Mouse (Mus musculus): ENCODE results near the gene Tmem121.

DNA sequence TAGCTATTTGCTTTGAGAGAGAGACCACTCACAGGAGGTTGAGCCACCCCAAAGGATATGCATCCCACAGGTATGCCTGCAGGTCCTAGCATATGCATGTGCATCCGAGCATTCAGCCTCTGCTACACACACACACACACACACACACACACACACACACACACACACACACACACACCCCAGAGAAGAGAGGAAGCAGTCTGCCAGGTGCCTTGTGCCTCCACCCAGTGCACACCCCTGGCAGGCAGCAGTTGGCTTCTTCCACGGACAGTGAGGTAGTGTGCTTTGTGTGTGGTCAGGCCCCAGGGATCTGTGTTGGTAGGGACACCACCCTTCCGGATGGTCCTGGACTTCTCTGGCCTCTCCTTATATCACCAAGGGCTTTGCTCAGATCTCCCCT, 35.8 kb upstream of the Tmem121 start:
- TF ChIP-seq POLR2A (IDR thresholded peaks at IDR 0.05; ENCODE audit: insufficient read length, low read depth) (no peak), MAX (IDR thresholded peaks at IDR 0.05; ENCODE audit: low read depth) (no peak), E2F4 (IDR thresholded peaks at IDR 0.05; ENCODE audit: insufficient read depth) (no peak), POLR2AphosphoS2 (IDR thresholded peaks at IDR 0.05; ENCODE audit: insufficient read length, low read depth) (no peak), REST (IDR thresholded peaks at IDR 0.05; ENCODE audit: insufficient read depth, insufficient read length) (no peak), CEBPB (IDR thresholded peaks at IDR 0.05; ENCODE audit: insufficient read depth, poor library complexity, severe bottlenecking) (no peak), MYOD1 (IDR thresholded peaks at IDR 0.05; ENCODE audit: control insufficient read depth in 1 of 3, insufficient read length in 2 of 3, low read depth in 2 of 3) (peak in 1 of 3 experiments; percentile 38), TCF12 (IDR thresholded peaks at IDR 0.05; ENCODE audit: insufficient read depth, poor library complexity, severe bottlenecking) (no peak), USF1 (IDR thresholded peaks at IDR 0.05; ENCODE audit: low read depth) (no peak), MYOG (IDR thresholded peaks at IDR 0.05; ENCODE audit: control insufficient read depth in 1 of 3, insufficient read depth in 1 of 3, insufficient read length in 2 of 3, low read depth in 2 of 3) (peak in 2 of 3 experiments; percentile 5 to 61)

All from myocyte (in vitro differentiated cells).